Mouse (Mus musculus) heart, adult 11 months (tissue): ENCODE measurements around the gene Shkbp1.

Experiments
- DNase-seq: peaks from one replicate; pipeline ENCODE4 v3.0.0; 2022

Shkbp1 gene

GRCm38 (mm10) chr7:27364379-27364778 is 8.6 kb upstream of the Shkbp1 start:
- peak; percentile 81 for DNase-seq

GRCm38 (mm10) chr7:27361283-27361946 is 5.6 kb upstream of the Shkbp1 start:
- DNase-seq = peak; percentile 100

GRCm38 (mm10) chr7:27360749-27361148 is 4.9 kb upstream of the Shkbp1 start:
- DNase-seq = peak; percentile 73

- peak; percentile 85 for DNase-seq
Observed at GRCm38 (mm10) chr7:27359706-27360358, 4.0 kb upstream of the Shkbp1 start.

GRCm38 (mm10) chr7:27359162-27359561 is 3.3 kb upstream of the Shkbp1 start:
- peak; percentile 81 for DNase-seq

- DNase-seq = peak; percentile 88
Observed at GRCm38 (mm10) chr7:27357595-27357978, 1.8 kb upstream of the Shkbp1 start.

- peak; percentile 95 for DNase-seq
Observed at GRCm38 (mm10) chr7:27356861-27357594, 1.2 kb upstream of the Shkbp1 start, which contains the start of gene Gm20479. Gene Gm20479 (minus strand): TSS chr7:27357419.

GRCm38 (mm10) chr7:27356248-27356647 is 429 bp upstream of the Shkbp1 start:
- DNase-seq = peak; percentile 97

- DNase-seq = peak; percentile 85
Observed at GRCm38 (mm10) chr7:27355261-27355660, 558 bp downstream of the Shkbp1 start.

GRCm38 (mm10) chr7:27354783-27355182 is 1.0 kb downstream of the Shkbp1 start:
- DNase-seq = peak; percentile 82

GRCm38 (mm10) chr7:27354144-27354543 is 1.7 kb downstream of the Shkbp1 start:
- peak; percentile 95 for DNase-seq

- no peak for DNase-seq
Observed at GRCm38 (mm10) chr7:27345444-27345843, 10.4 kb downstream of the Shkbp1 start.

GRCm38 (mm10) chr7:27342595-27342994 is 13.2 kb downstream of the Shkbp1 start:
- no peak for DNase-seq

GRCm38 (mm10) chr7:27339519-27339918 is 16.3 kb downstream of the Shkbp1 start:
- DNase-seq = no peak

GRCm38 (mm10) chr7:27339114-27339513 is 16.7 kb downstream of the Shkbp1 start:
- DNase-seq = no peak

GRCm38 (mm10) chr7:27337175-27337853 is 18.5 kb downstream of the Shkbp1 start, which contains the start of gene Ltbp4:
Gene Ltbp4 (minus strand): TSS chr7:27337692.
- peak; percentile 92 for DNase-seq

- DNase-seq = peak; percentile 99
Observed at GRCm38 (mm10) chr7:27335928-27336823, 19.6 kb downstream of the Shkbp1 start.

- DNase-seq = peak; percentile 95
Observed at GRCm38 (mm10) chr7:27335011-27335720, 20.7 kb downstream of the Shkbp1 start.

- peak; percentile 99 for DNase-seq
Observed at GRCm38 (mm10) chr7:27334405-27334911, 21.4 kb downstream of the Shkbp1 start.

- peak; percentile 98 for DNase-seq
Observed at GRCm38 (mm10) chr7:27333316-27333941, 22.4 kb downstream of the Shkbp1 start.
